Comparison of ENCODE assay signal across 20 mouse cellular contexts in genomic region chr2:71113489-71114171, GRCm38 (mm10).
"Had no signal": no experiment of that assay in that cellular context is flagged by ENCODE, and none has a peak within 500 bp of the region (broad histone marks: within the 10 kb centered on the region; RNA-seq: fewer than 3 reads in every experiment).

No protein-coding gene starts in this region.

- H3K9me3 ChIP-seq: lung, embryonic 15.5 days; midbrain, embryonic 10.5 days; midbrain, embryonic 13.5 days had no signal

- DNase-seq: kidney, adult 18-20 months; kidney, adult 9 months; kidney, postnatal 14 days; kidney, postnatal 4 days; left cerebral cortex, postnatal 4 days; lung, adult 18-20 months; lung, postnatal 10 days; lung, postnatal 36 days; retina, postnatal 1 day; right cerebral cortex, postnatal 25 days; thymus, adult 18-20 months; thymus, postnatal 36 days had no signal

- ATAC-seq: midbrain, embryonic 13.5 days; midbrain, embryonic 16.5 days had no signal

- H3K4me3 ChIP-seq: lung, embryonic 15.5 days; megakaryocyte, embryonic 14.5 days; midbrain, embryonic 10.5 days; midbrain, embryonic 13.5 days; myocyte; neural tube, embryonic 13.5 days had no signal

- H3K9ac ChIP-seq: liver, embryonic 14.5 days; lung, embryonic 15.5 days; midbrain, embryonic 13.5 days; neural tube, embryonic 13.5 days had no signal

- H3K27me3 ChIP-seq: lung, embryonic 15.5 days had no signal

- H3K27ac ChIP-seq: liver, embryonic 14.5 days; lung, embryonic 15.5 days; midbrain, embryonic 10.5 days; midbrain, embryonic 13.5 days; neural tube, embryonic 13.5 days had no signal

- H3K4me2 ChIP-seq: lung, embryonic 15.5 days; midbrain, embryonic 13.5 days; neural tube, embryonic 13.5 days had no signal

- H3K36me3 ChIP-seq: lung, embryonic 15.5 days; midbrain, embryonic 10.5 days; midbrain, embryonic 13.5 days had no signal
